Mouse (Mus musculus) heart, adult 2 months (tissue): ENCODE data around the gene Pcp4. TPM values are rescaled to one million over a fixed set of nuclear protein-coding genes. Genes with fewer than 3 reads are reported as not detected.
"Not testable (repeated sequence)": the region's sequence is repeated elsewhere in the genome, so short reads cannot be mapped to it uniquely, and the experiment has no call there.

ENCODE experiments used
- DNase-seq, 2 experiments: peaks; one replicate each; pipeline ENCODE4 v3.0.0; 2021
- H3K27ac ChIP-seq: fragments of 200-600 bp; 2 replicates; pipeline ENCODE4 v1.8.1; 2022
- H3K27me3 ChIP-seq: fragments of 200-500 bp; 2 replicates; pipeline ENCODE4 v1.6.1; 2012; ENCODE audit warnings: mild to moderate bottlenecking, low read length, inconsistent platforms, mixed read lengths; ENCODE audit not compliant: control insufficient read depth, insufficient read depth
- H3K36me3 ChIP-seq: fragments of 200-500 bp; 2 replicates; pipeline ENCODE4 v1.6.1; 2012; ENCODE audit warnings: low read length, inconsistent platforms; ENCODE audit not compliant: control insufficient read depth, insufficient read depth
- H3K4me1 ChIP-seq: fragments of 200-500 bp; 2 replicates; pipeline ENCODE4 v1.6.1; 2011; ENCODE audit warnings: low read length; ENCODE audit not compliant: control insufficient read depth, insufficient read depth
- H3K4me3 ChIP-seq: fragments of 200-600 bp; 2 replicates; pipeline ENCODE4 v1.8.1; 2022
- H3K79me2 ChIP-seq: fragments of 200-500 bp; replicated peaks from 2 replicates; pipeline ENCODE4 v1.6.1; 2012; ENCODE audit warnings: mild to moderate bottlenecking, inconsistent platforms, low read length, moderate library complexity, mixed read lengths; ENCODE audit not compliant: control insufficient read depth, insufficient read depth
- H3K9ac ChIP-seq: fragments of 200-500 bp; 2 replicates; pipeline ENCODE4 v1.6.1; 2012; ENCODE audit warnings: low read depth, mild to moderate bottlenecking, control low read depth, inconsistent platforms, low read length, mixed read lengths
- CTCF ChIP-seq: fragments of 200-600 bp; IDR thresholded peaks from 2 replicates; pipeline ENCODE4 v1.8.1; 2022; ENCODE audit warnings: antibody characterized with exemption, mild to moderate bottlenecking, moderate library complexity
- EP300 ChIP-seq: fragments of 200-500 bp; IDR thresholded peaks from 2 replicates; pipeline ENCODE4 v1.6.1; 2011; ENCODE audit warnings: low read depth, low read length, control low read depth; ENCODE audit not compliant: insufficient read depth
- POLR2A ChIP-seq: fragments of 200-500 bp; IDR thresholded peaks from 2 replicates; pipeline ENCODE4 v1.6.1; 2011; ENCODE audit warnings: mild to moderate bottlenecking, low read depth, low read length, control low read depth; ENCODE audit not compliant: insufficient read depth
- WGBS: fragments of 180-500 bp; shearing (Covaris S2); methylation state at CpG from one replicate; pipeline ENCODE4 v1.1.7; 2018; 5-methylcytosine and 5-hydroxymethylcytosine counted together
- intact Hi-C: fragments of 180-260 bp; cut with DNase I; formaldehyde crosslinking; loops from one replicate; pipeline ENCODE4 v1.15.1; 2025
- polyA plus RNA-seq: library from polyadenylated mRNA; depleted of rRNA; stranded (reverse); fragments of >200 nt; gene quantifications from 2 replicates; pipeline ENCODE4 v1.2.3, GENCODE M21; 2012
- total RNA-seq, 2 experiments: library from RNA; stranded (reverse); gene quantifications; 2 replicates each; pipeline ENCODE4 v1.2.3; 2021

Gene Pcp4
- total and polyA plus RNA-seq, 3 experiments: 0.57 to 3.6 (median 2.1) TPM

DNA sequence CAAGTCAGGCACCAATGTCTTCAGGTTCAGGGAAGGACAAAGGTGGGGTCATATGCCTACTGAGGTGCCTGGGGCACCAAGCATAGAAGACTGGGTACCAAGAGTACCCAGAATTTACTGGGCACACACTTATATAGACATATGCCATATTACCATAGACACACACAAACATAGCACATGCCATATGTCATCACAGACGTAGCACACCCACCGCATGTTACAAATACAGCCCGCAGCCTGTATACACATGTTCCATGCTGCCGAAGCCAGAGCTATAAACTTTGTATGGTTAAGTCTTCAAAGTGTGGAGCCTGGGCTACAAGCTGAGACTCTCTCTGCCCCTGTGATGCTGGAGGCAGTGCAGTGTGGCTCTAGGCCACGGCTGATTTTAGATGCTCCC lies 28.5 kb upstream of the Pcp4 start:
- no peak overlapping the region for H3K9ac ChIP-seq
- no peaks in the 10 kb centered on the region for H3K36me3 ChIP-seq
- no peak for DNase-seq
- H3K79me2 ChIP-seq: no peaks in the 10 kb centered on the region
- no peak overlapping the region for H3K4me3 ChIP-seq
- H3K27me3 ChIP-seq: no peaks in the 10 kb centered on the region
- no peak overlapping the region for H3K27ac ChIP-seq
- 88% methylated on average over 5 of the region's 5 CpGs for WGBS
- TF ChIP-seq EP300: no peak
- TF ChIP-seq CTCF: no peak
- TF ChIP-seq POLR2A: no peak
- intact Hi-C loops: no loop called here
- no peaks in the 10 kb centered on the region for H3K4me1 ChIP-seq

DNA sequence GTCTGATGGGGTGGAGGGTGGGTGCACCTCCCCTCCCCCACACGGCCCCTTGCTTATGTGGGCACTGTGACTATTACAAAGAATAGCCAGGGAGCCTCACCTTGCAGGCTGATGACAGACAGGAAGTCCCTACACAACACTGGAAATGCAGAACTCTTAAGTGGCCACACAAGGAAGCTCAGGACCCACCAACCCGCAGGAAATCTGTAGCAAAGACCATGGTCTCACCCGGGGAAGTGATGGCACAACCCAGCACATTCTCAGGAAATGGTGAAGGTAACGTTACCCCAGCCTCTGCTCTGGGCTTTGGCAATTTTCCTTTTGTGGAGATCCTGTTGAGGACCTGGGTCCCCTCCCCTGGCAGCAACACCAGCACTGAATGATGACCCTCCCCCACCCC lies 27.7 kb upstream of the Pcp4 start:
- intact Hi-C loops: no loop called here
- no peak overlapping the region for H3K9ac ChIP-seq
- TF ChIP-seq EP300 (no peak), CTCF (no peak), POLR2A (no peak)
- H3K4me1 ChIP-seq: no peaks in the 10 kb centered on the region
- no peaks in the 10 kb centered on the region for H3K36me3 ChIP-seq
- DNase-seq: no peak
- H3K79me2 ChIP-seq: no peaks in the 10 kb centered on the region
- no peak overlapping the region for H3K27ac ChIP-seq
- no peak overlapping the region for H3K4me3 ChIP-seq
- 59% methylated on average over 4 of the region's 4 CpGs for WGBS
- H3K27me3 ChIP-seq: no peaks in the 10 kb centered on the region

DNA sequence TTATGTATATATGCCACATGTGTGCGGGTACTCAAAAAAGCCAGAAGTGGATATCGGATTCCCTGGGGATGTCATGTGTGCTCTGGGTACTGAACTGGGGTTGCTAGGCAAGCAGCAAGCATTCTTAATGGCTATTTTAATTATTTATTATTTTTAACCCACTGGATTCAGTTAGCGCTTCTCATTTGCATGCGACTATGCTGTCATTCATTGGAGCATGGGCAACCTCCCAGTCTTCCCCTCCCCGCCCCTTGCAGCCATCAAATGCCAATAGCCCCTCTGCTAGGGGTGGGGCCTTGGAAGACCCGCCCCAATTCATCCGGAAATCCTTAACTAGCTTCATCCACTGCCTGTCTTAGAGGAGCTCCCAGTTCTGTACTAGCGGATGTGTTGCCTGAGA lies 26.5 kb upstream of the Pcp4 start:
- no peaks in the 10 kb centered on the region for H3K27me3 ChIP-seq
- 90% methylated on average over 8 of the region's 8 CpGs for WGBS
- intact Hi-C loops: no loop called here
- no peak for TF ChIP-seq EP300
- no peak for TF ChIP-seq CTCF
- no peak for TF ChIP-seq POLR2A
- H3K27ac ChIP-seq: no peak overlapping the region
- H3K9ac ChIP-seq: no peak overlapping the region
- H3K4me3 ChIP-seq: no peak overlapping the region
- H3K79me2 ChIP-seq: no peaks in the 10 kb centered on the region
- DNase-seq: no peak
- no peaks in the 10 kb centered on the region for H3K36me3 ChIP-seq
- H3K4me1 ChIP-seq: no peaks in the 10 kb centered on the region

DNA sequence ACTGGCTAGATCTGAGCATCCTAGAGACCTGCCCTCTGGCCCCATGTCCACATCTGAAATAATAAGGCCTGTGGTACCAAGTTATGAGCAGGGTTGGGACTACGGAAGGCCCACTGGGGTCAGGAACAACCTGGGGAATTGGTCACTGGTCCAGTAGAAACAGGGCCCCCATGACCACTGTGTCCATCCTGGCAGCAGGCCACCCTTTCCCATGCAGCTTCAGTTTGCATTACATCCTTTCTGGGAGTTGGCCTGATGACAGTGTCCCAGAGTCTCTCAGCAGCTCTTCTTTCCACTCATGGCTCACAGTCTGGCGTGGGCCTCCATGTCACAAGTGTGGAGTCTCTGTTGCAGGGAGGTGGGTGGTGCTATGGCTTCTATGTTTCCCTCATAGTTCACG lies 25.6 kb upstream of the Pcp4 start:
- no peaks in the 10 kb centered on the region for H3K79me2 ChIP-seq
- no peaks in the 10 kb centered on the region for H3K4me1 ChIP-seq
- DNase-seq: no peak
- TF ChIP-seq EP300: no peak
- no peak for TF ChIP-seq POLR2A
- TF ChIP-seq CTCF: no peak
- no peaks in the 10 kb centered on the region for H3K36me3 ChIP-seq
- 60% methylated on average over 3 of the region's 3 CpGs for WGBS
- H3K4me3 ChIP-seq: no peak overlapping the region
- H3K27ac ChIP-seq: no peak overlapping the region
- no peak overlapping the region for H3K9ac ChIP-seq
- H3K27me3 ChIP-seq: no peaks in the 10 kb centered on the region
- intact Hi-C loops: no loop called here

DNA sequence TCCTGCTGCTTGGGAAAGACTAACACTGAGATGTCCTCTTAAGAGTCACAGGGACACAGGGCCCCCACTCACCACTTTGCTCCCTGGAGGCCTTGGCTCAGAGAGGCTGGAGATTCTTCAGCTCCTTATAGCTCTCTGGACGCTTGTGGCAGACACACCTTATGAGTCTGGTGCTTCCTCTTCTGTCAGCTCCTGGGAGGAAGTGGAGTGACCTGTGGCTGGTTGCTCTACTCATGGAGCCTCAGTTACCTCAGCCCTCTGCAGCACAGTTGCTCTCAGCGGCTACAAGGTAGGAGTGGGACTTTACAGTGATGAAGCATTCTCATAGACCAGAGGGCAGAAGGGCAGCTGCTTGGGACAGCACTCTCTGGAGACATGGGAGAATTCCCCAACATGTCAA lies 23.9 kb upstream of the Pcp4 start, which contains the start of gene Itgb2l:
Itgb2l (minus strand) TSS at position 152 of the 400 bp plus-strand sequence.
- no peak within 1 kb of the TSS for H3K27ac ChIP-seq
- H3K36me3 ChIP-seq: no peaks in the 10 kb centered on the region
- TF ChIP-seq CTCF (no peak), EP300 (no peak), POLR2A (no peak)
- no peak within 1 kb of the TSS for H3K9ac ChIP-seq
- H3K4me1 ChIP-seq: no peaks in the 10 kb centered on the region
- no peaks in the 10 kb centered on the region for H3K27me3 ChIP-seq
- H3K79me2 ChIP-seq: no peaks in the 10 kb centered on the region
- DNase-seq: peak in 1 of 2 experiments; percentile 8
- WGBS: 75% methylated on average over 2 of the region's 2 CpGs
- H3K4me3 ChIP-seq: no peak within 1 kb of the TSS
- intact Hi-C loops: no loop called here

DNA sequence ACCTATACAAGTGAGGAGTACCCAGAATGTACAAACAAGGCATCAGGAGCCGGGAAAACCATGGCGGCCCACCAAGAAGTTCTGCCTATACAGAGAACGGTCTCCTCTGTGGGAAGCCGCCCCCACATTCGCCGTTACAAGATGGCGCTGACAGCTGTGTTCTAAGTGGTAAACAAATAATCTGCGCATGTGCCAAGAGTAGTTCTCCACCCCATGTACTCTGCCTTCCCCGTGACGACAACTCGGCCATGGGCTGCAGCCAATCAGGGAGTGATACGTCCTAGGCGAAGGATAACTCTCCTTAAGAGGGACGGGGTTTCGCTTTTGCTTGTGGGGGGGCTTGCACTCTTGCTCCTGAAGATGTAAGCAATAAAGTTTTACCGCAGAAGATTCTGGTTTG lies 16.5 kb upstream of the Pcp4 start:
- WGBS: 93% methylated on average over 16 of the region's 16 CpGs
- H3K36me3 ChIP-seq, H3K27me3 ChIP-seq, H3K9ac ChIP-seq, H3K4me3 ChIP-seq, H3K27ac ChIP-seq, intact Hi-C loops, H3K79me2 ChIP-seq, H3K4me1 ChIP-seq: not testable (repeated sequence)
- peak in 1 of 2 experiments; percentile 28 for DNase-seq

DNA sequence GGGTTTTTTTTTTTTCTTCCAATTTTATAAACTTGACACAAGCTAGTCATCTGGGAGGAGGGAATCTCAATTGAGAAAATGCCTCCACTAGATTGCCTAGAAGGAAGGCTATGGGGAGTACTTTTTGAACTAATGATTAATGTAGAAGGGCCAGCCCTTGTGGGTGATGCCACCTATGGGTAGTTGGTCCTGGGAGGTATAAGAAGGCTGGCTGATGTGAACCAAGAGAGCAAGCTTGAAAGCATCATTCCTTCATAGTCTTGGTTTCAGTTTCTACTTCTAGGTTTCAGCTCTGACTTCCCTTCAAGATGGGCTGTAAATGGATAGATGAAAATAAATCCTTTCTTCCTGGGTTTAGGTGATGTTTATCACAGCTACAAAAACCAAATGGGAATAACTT lies 13.3 kb upstream of the Pcp4 start:
- no peak overlapping the region for H3K4me3 ChIP-seq
- H3K36me3 ChIP-seq: no peaks in the 10 kb centered on the region
- TF ChIP-seq EP300 (no peak), CTCF (no peak), POLR2A (no peak)
- H3K4me1 ChIP-seq: no peaks in the 10 kb centered on the region
- H3K27me3 ChIP-seq: no peaks in the 10 kb centered on the region
- DNase-seq: no peak
- intact Hi-C loops: no loop called here
- H3K27ac ChIP-seq: no peak overlapping the region
- H3K79me2 ChIP-seq: no peaks in the 10 kb centered on the region
- no peak overlapping the region for H3K9ac ChIP-seq
